In genomic region chr4:132972556-132972955, GRCm38 (mm10) we compare ENCODE assay signal across 16 mouse cellular contexts. TPM values are rescaled to one million over a fixed set of nuclear protein-coding genes. Genes with fewer than 3 reads are reported as not detected.
"Had no signal": no experiment of that assay in that cellular context is flagged by ENCODE, and none has a peak within 500 bp of the region (broad histone marks: within the 10 kb centered on the region; RNA-seq: fewer than 3 reads in every experiment).

No protein-coding gene starts in this region.

- DNase-seq: kidney, adult 11 months; kidney, adult 9 months; kidney, postnatal 4 days; right cerebral cortex, adult 18-20 months; right cerebral cortex, postnatal 25 days had no signal

- H3K9ac ChIP-seq: limb, embryonic 13.5 days; liver, embryonic 12.5 days; midbrain, embryonic 12.5 days; neural tube, embryonic 15.5 days; stomach, embryonic 15.5 days had no signal

- H3K4me3 ChIP-seq: layer of hippocampus, adult 2 months; limb, embryonic 13.5 days; liver, embryonic 12.5 days; midbrain, embryonic 12.5 days; myocyte; neural tube, embryonic 15.5 days; stomach, embryonic 15.5 days had no signal

- H3K9me3 ChIP-seq: limb, embryonic 13.5 days; liver, embryonic 12.5 days; megakaryocyte, embryonic 14.5 days; midbrain, embryonic 12.5 days; neural tube, embryonic 15.5 days; stomach, embryonic 15.5 days had no signal

- H3K36me3 ChIP-seq: limb, embryonic 13.5 days; liver, embryonic 12.5 days; midbrain, embryonic 12.5 days; neural tube, embryonic 15.5 days; stomach, embryonic 15.5 days had no signal

- H3K27ac ChIP-seq: hindbrain, postnatal 0 days; kidney, postnatal 0 days; layer of hippocampus, adult 2 months; limb, embryonic 13.5 days; liver, embryonic 12.5 days; midbrain, embryonic 12.5 days; neural tube, embryonic 15.5 days; stomach, embryonic 15.5 days had no signal

- ATAC-seq: liver, embryonic 12.5 days; lung, postnatal 0 days had no signal

- H3K4me2 ChIP-seq: limb, embryonic 13.5 days; liver, embryonic 12.5 days; midbrain, embryonic 12.5 days; neural tube, embryonic 15.5 days; stomach, embryonic 15.5 days had no signal

RNA-seq across cellular contexts. Expression of gene Fgr, which starts 1.3 kb away (rescaled TPM):
- polyA plus RNA-seq: myocyte had no signal
